Comparison of ENCODE assay signal across 17 mouse cellular contexts in genomic region chr19:55069054-55069453, GRCm38 (mm10). TPM values are rescaled to one million over a fixed set of nuclear protein-coding genes. Genes with fewer than 3 reads are reported as not detected.
DNase-seq lines count a peak whose midpoint lies in the region; TF ChIP-seq lines count a peak whose summit lies in the region.
"Had no signal": no experiment of that assay in that cellular context is flagged by ENCODE, and none has a peak within 500 bp of the region (broad histone marks: within the 10 kb centered on the region; RNA-seq: fewer than 3 reads in every experiment).

No protein-coding gene starts in this region.

- H3K4me1 ChIP-seq in cortical plate, adult 2 months (ENCODE audit: control insufficient read depth, insufficient read depth, low read length) = peaks cover 4% of the 10 kb centered on the region
- H3K4me1 ChIP-seq: embryonic facial prominence, embryonic 12.5 days; forebrain, embryonic 15.5 days; heart, embryonic 13.5 days; hindbrain, embryonic 15.5 days had no signal

- DNase-seq in layer of hippocampus, adult 18-20 months (ENCODE audit: low spot score in 2 of 2) = peak; percentile 19 to 47
- DNase-seq in layer of hippocampus, postnatal 10 days (ENCODE audit: low spot score in 2 of 2) = no peak
- peak; percentile 36 to 62 for DNase-seq in left cerebral cortex, adult 18-20 months (ENCODE audit: low spot score in 2 of 2)
- no peak for DNase-seq in left cerebral cortex, postnatal 4 days
- DNase-seq in left cerebral cortex, postnatal 36 days (ENCODE audit: low spot score in 2 of 2) = peak; percentile 28 to 42
- no peak for DNase-seq in urinary bladder, postnatal 4 days (ENCODE audit: low spot score in 2 of 2)
- DNase-seq: adrenal gland, postnatal 14 days; cerebellum, adult 2 months; cerebellum, postnatal 14 days; gastrocnemius, postnatal 36 days; heart, adult 11 months; heart, postnatal 36 days had no signal

- no peak overlapping the region for H3K27ac ChIP-seq in cortical plate, adult 2 months (ENCODE audit: insufficient read depth, low read length)
- H3K27ac ChIP-seq: embryonic facial prominence, embryonic 12.5 days; forebrain, embryonic 15.5 days; heart, embryonic 13.5 days; hindbrain, embryonic 15.5 days had no signal

- no peak overlapping the region for H3K4me3 ChIP-seq in cortical plate, adult 2 months (ENCODE audit: insufficient read depth, low read length)
- H3K4me3 ChIP-seq: embryonic facial prominence, embryonic 12.5 days; forebrain, embryonic 15.5 days; heart, embryonic 13.5 days; hindbrain, embryonic 15.5 days had no signal

- TF ChIP-seq POLR2A in cortical plate, adult 2 months (IDR thresholded peaks at IDR 0.05; ENCODE audit: extremely low read depth, insufficient read depth, low read length) = 0 out of 2 replicates have a peak, but pooled peaks have one; percentile 25

- intact Hi-C loops in left cerebral cortex, postnatal 4 days (cut with DNase I) = no loop called here
- intact Hi-C loops in left cerebral cortex, postnatal 36 days (cut with DNase I) = loop anchor here (10.0 kb wide), 2 partner anchors 1304 to 1424 kb away; no protein-coding TSS in a partner anchor

- no peak for TF ChIP-seq CTCF in cortical plate, adult 2 months (IDR thresholded peaks at IDR 0.05; ENCODE audit: extremely low read depth, insufficient read depth, low read length)

RNA-seq across cellular contexts. Expression of gene Gpam, which starts 58.0 kb away (rescaled TPM):
- 10 to 100 TPM; 42.5 to 43.4 TPM for total RNA-seq in layer of hippocampus, adult 18-20 months (2021)
- total RNA-seq in layer of hippocampus, postnatal 10 days (2021) = 10 to 100 TPM; 73.0 to 76.0 TPM
- total RNA-seq in left cerebral cortex, adult 18-20 months (2021) = 10 to 100 TPM; 39.3 to 41.4 TPM
- total RNA-seq in left cerebral cortex, postnatal 4 days (2021) = 10 to 100 TPM; 47.3 to 47.5 TPM
- 40.0 and 40.7 TPM in 2 replicates for polyA plus RNA-seq in cortical plate, adult 2 months (2012; rRNA removed)
- 10 to 100 TPM; 42.0 to 43.0 TPM for total RNA-seq in left cerebral cortex, postnatal 36 days (2021)

Comparison
In these comparisons a context has a peak if more than half of its experiments do, and no peak if none do; other contexts are left out.
1. DNase-seq: peak in layer of hippocampus, adult 18-20 months (2 of 2), left cerebral cortex, adult 18-20 months (2 of 2) and left cerebral cortex, postnatal 36 days (2 of 2); none in layer of hippocampus, postnatal 10 days (0 of 2), left cerebral cortex, postnatal 4 days (single experiment) and urinary bladder, postnatal 4 days (0 of 2).